Mouse (Mus musculus): ENCODE measurements around the gene Khk.
A peak's percentile ranks its signal among the peaks of the same experiment; 100 is the strongest.

Gene Khk

DNA sequence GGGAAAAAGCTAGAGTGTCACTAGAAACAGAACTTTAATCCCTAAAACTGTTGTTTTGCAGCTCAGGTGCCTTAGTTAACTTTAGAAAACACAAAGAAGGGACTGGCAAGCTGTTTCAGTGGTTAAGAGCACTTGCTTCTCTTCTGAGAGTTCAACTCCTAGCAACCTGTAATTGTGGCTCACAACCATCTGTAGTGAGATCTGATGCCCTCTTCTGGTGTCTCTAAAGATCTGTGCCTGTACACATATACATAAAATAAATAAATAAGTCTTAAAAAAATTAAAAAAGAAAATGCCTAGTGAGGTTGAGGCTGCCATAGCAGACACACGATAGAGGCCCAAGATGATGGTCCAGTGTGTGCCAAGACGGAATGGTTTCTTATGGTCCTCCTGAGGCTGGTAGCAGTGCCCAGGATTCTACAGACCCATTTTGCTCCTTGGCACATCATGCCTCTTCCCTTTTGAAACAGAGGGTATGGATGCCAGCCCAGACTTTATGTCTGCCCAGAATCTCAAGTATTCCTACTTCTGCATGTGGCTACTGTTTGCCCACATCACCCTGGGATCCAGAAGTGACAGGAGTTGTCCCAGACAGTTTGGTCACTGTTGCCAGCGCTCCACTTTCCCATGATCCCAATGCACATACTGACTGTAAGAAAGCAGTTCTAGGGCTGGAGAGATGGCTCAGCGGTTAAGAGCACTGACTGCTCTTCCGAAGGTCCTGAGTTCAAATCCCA is 13.7 kb downstream of the Khk start:
- peak in 1 of 2 experiments; percentile 9 for DNase-seq (ENCODE audit: low spot score in 2 of 2)

DNA sequence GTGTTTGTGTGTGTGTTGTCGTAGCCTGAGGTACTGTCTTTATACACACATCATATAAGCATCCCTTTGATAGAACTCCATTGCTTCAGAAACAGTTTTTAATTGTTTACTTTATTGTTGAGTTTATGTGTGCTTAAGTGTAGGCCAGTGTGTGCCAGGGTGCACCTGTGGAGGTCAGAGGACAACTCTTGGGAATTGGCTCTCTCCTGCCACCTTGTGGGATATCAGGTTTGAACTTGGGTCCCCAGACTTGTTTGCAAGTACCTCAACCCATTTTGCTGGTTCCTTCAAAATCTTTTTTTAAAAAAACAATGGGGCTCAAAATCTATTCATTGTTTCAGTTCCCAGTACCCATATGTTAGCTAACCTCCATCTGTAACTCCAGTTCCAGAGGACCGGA is 21.8 kb downstream of the Khk start:
- no peak for DNase-seq (ENCODE audit: low spot score in 2 of 2)

DNA sequence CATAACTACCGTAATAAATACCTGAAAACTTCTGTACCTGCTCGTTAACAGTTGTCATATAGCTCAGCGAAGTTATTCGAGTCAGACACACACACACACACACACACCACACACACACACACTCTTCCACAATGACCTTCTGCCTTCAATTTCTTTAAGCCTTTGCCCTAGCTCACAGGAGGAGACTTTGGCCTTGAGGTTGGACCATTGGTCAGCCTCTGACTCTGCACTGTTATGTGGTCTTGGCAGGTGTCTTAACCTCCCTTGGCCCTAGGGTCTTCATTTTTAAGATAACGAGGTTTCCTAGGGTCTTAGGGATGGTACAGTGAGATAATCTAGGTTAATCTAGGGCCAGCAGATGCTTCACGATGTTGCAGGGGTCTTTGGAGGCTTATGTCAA is 23.1 kb downstream of the Khk start:
- DNase-seq (ENCODE audit: low spot score in 2 of 2): no peak

DNA sequence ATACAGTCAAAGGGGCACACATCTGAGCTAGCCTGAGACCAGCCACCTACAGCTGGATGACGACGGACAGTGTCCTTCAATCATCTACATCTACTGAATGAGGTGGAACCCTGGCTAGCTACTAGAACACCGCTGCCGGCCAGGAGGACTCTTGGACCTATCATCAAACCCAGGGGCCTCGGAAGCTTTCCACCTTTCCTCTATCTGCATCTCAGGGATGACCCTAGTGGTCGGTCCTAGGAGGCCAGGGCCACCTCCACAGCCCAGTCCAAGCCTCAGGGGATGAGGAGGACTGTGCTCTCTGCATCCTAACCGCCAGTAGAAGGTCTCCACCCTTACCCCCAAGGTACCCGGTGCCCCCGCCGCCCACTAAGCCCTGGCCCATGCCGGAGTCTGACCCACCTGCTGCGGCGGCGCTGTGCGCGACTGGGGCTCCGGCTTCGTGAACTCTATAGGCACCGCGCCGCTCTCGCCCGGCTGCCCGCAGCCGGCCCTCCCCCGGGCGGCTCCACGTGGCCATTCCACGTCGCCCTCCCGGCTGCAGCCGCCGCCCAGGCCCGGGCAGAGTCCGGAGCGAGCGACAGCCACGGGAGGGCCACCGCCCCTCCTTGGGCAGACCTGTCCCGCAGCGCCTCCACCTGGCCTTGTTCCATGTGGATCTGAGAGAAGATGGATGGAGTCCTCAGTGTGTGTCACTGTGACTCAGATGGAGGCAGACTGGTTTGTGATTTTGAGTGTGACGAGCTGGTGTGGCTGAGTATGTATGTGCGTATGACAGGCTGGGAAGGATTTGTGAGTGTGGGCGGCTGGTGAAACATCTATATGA is 23.9 kb downstream of the Khk start, which contains the start of gene Cgref1:
Gene Cgref1 (minus strand): TSS at position 636 of the 826 bp plus-strand sequence.
- peak; percentile 66 to 68 for DNase-seq (ENCODE audit: low spot score in 2 of 2)

DNA sequence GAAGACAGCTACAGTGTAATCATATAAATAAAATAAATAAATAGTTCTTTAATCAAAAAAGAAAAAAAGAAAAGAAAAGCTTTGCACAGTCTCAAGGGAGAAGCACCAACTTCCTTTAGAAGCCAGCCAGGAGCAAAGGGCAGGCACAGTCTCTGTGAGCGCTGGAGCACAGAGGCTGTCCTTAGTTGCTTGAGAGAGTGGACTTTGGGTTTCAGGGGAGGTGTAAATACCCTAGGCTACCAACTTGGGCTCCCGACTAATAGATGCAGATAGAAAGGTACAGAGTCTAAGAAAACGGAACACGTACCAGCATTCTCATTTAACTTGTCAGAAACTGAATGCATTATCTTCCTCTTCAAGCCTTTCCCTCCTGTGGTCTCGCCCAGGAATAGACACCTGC is 27.4 kb downstream of the Khk start:
- DNase-seq (ENCODE audit: low spot score in 2 of 2): no peak

DNA sequence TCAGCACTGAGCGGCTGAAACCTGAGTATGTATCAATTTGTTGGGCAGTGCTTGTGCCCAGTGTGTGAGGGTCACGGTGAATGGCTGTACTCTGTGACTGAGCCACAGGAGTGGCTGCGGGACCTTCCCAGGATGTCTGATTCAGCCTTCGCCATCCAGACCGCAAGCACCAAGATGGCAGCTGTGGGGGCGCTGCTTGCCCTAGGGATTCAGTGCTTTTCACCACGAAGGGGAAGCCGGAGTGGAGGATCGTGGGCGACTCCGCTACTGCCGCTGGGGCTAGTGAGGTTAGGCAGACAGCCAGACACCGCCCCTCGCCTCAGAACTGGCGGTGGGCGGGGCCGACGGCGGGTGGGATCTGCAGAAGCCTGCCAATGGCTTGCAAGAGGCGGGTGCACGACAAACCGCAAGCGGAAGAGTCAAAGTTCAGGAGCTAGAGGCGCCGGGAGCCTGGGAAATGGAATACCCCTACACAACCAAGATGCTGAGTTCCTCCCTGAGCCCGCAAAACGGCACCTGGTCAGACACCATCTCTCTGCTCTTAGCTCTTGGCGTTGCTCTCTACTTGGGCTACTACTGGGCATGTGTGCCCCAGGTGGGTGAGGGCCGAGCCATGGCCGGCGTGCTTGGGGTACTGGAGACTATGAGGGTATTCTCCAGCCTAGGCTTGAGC is 28.6 kb downstream of the Khk start:
- peak; percentile 91 to 95 for DNase-seq (ENCODE audit: low spot score in 2 of 2)

DNA sequence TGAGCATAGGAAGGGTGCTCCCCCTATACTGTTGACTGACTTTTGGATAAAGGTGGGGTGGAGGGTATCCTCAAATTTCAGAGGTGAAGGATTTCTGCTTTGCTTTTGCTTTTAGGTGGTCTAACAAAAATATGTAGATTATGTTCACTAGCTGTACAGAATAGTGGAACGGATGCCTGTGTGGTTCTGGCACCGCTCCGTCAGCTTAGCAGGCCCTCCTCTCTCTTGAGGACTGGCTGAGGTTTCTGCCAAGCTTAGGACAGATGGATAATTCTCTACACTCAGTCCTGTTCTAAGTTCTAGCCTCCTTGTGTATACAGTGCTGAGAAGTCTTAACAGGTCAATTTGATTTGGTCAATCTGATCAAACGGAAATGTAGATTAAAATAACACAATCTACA is 29.2 kb downstream of the Khk start:
- DNase-seq (ENCODE audit: low spot score in 2 of 2): no peak

DNA sequence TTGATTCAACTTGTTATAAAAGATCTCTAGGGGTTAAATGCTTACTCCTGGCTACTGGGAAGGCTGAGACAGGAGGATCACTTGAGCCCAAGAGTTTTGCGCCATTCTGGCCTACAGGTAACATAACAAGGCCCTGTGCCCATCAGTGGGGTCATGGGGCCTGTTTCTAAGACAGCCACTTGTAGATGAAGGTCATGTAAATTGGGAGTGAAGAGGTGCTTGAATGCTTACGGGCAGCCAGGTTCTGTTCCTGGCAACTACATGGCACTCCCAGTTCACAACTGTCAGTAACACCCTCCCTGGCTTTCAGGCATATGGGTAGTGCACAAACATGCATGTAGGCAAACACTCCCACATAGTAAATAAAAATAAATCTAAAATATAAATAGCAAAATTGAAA is 29.7 kb downstream of the Khk start:
- DNase-seq (ENCODE audit: low spot score in 2 of 2): peak in 1 of 2 experiments; percentile 13

DNA sequence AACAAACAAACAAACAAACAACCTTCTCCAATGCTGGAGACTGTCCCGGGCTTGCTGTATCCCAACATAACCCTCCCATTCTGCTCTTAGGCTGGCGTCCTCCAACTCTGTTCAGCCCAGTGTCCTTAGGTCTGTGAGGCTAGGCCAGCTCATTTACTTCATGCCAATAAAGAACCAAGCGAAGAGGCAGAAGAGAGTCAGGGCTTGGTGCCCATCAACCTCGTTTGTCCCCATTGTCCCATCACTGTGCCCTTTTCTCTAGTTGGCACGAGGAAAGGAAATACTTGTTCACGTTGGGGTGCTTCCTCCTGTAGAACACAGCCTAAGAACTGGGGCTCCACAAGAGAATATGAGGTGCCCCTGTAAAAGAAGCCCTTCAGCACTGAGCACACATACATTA is 30.5 kb downstream of the Khk start:
- peak in 1 of 2 experiments; percentile 19 for DNase-seq (ENCODE audit: low spot score in 2 of 2)

DNA sequence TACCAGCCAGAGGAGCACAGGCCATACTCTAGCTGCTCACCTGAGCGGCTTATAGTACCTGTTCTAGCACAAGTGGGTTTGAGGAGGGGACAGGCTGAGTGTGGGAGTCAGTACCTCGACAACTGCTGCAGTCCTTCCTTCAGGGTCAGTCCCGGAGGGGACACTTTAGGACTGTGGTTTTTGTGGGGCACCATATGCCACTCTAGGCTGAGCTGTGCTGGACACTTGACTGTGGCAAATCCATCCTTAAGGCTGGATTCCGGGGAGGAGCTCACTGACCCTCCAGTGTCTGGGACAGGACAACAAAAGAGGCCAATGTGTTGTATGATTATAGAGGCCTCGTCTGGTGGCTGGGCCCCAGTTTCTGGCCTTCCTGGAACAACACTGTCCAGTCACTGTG is 31.3 kb downstream of the Khk start:
- DNase-seq (ENCODE audit: low spot score in 2 of 2): no peak

DNA sequence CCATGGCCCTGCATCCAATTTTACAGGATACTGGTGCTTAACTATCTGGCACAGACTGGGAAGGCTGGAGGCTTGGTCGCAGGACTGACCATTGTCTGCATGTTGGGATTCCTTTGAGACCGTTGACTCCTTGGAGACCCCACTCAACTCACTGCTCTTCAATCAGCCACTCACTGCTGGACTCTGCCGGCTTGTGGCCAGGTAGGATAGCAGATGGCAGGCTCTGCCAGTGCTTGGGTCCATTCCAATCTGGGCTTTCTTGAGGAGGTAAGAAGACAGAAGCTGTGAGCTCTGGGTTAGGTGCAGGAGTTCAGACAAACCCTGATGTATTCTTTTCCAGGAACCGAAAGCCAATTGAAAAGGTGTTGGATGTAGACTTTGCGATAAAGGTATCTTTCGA is 32.8 kb downstream of the Khk start:
- DNase-seq (ENCODE audit: low spot score in 2 of 2): no peak

DNA sequence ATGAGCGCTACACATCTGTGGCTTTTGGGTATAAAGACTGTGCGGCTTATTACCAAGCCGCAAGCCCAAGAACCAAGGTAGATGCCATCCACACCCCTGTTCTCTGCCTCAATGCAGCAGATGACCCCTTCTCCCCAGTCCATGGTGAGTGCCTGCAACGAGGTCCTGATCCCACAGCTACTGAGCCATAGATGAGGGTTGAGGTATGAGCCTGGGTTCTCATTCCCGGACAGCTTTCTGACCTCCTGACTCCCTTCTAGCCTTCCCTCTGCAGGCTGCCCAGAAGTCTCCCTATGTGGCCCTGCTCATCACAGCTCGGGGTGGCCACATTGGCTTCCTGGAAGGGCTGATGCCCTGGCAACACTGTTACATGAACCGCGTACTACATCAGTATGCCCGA is 33.3 kb downstream of the Khk start:
- no peak for DNase-seq (ENCODE audit: low spot score in 2 of 2)

DNA sequence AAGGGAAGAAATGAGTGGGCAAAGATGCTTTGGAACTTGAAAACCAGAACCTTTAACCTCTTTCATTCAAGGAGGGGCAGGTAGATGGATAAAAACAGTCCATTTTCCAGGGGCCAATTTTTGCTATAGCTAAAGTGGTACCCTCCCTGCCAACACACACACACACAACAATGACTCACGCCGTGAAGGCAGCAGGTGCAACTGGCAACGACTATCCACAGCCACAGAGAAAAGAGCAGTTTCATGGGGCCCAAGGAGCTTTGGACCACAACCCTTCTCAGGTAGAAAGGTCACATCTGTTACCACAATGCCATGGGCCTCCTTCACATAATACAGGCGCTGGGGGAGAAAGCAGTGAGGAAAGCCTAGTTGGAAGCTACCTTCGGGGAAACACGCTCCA is 34.5 kb downstream of the Khk start:
- DNase-seq (ENCODE audit: low spot score in 2 of 2): no peak

DNA sequence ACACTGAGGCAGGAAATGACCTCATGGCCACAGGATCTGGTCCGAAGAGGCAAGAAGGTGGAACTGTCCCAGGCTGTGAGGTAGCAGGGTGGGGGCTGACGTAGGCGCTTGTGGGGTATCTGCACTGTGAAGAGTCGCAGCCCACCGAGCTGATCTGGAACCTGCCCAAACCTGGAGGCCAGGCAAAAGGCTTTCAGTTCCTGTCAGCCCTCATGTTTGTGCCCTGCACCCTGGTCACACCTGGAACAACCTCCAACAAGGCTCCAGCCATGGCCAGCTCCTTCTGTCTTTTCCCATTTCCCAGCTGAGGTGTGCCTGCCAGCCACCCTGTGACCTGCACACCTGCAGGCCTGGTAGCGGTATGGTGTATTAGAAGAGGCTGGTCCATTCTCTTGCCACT is 36.7 kb downstream of the Khk start:
- DNase-seq (ENCODE audit: low spot score in 2 of 2): no peak

DNA sequence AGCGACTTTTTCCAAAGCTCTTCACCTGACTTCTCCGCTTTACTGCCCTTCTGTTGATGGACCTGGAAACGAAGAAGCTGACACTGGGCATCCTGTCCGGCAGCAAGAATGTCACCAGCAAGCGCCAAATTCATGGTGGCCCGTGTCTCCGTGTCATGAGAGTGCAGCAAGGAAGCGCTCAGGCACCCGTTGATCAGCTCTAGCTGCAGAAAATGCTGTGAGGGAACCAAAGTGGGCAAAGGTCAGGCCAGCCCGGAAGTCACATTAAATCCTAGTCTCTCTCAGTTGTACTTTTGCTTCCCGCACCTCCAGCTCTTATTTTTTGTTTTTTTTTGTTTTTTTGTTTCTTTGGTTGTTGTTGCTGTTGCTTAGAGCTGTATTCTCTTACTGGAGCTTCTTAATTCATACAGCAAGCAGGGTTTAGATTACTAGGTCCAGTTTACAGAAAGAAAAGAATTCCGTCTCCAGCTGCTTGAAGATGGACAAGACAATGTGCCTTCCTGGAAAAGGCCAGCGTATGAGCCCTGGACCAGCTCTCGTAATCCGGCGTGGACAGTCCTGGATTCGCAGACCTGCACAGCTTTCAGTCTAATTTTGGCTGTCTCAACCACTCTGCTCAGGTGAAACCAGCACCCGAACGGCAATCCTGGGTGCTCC is 38.1 kb downstream of the Khk start:
- no peak for DNase-seq (ENCODE audit: low spot score in 2 of 2)

DNA sequence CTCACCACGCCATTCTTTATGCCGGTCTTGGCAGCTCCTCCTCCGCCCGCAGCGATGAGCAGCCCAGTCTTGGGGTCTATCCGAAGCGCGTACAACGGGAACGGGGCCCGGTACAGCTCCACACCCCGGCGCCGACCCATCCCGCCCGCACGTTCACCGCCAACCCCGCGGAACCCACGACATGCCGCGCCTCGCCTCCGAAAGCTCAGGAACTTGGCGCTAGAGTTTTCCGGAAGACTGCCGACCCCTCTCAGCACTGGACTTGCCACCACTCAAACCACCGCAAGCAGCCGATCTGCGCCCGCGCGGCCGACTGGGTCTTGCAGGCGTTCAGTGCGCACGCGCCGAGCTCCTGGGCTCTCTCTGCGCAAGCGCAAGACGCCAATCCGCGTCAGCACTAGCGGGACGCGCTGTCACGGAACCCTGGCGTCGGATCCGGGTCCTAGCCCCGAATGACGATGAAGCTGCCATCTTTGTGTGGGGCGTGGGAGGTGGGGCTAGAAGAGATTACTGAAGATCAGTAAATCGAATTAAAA is 38.8 kb downstream of the Khk start, which contains the start of gene Preb:
Gene Preb (minus strand): TSS at position 396 of the 536 bp plus-strand sequence.
- peak; percentile 96 to 99 for DNase-seq (ENCODE audit: low spot score in 2 of 2)

DNA sequence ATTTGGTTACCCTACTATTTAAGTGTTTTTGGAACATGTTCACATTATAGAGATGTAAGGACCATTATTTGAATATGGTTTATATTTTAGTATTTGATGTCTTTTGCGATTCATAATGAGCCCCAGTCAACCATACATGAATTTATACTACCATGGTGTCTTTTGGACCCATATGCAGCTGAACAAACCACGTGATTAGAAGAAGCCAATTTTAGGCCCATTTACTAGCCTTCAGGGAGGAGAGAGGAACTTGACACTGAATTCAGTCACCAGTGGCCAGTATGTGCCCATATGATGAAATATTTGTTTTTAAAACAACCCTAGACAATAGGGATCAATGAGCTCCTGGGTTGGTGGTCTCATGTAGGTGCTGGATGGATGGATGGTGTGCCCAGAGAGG is 39.6 kb downstream of the Khk start:
- no peak for DNase-seq (ENCODE audit: low spot score in 2 of 2)

DNA sequence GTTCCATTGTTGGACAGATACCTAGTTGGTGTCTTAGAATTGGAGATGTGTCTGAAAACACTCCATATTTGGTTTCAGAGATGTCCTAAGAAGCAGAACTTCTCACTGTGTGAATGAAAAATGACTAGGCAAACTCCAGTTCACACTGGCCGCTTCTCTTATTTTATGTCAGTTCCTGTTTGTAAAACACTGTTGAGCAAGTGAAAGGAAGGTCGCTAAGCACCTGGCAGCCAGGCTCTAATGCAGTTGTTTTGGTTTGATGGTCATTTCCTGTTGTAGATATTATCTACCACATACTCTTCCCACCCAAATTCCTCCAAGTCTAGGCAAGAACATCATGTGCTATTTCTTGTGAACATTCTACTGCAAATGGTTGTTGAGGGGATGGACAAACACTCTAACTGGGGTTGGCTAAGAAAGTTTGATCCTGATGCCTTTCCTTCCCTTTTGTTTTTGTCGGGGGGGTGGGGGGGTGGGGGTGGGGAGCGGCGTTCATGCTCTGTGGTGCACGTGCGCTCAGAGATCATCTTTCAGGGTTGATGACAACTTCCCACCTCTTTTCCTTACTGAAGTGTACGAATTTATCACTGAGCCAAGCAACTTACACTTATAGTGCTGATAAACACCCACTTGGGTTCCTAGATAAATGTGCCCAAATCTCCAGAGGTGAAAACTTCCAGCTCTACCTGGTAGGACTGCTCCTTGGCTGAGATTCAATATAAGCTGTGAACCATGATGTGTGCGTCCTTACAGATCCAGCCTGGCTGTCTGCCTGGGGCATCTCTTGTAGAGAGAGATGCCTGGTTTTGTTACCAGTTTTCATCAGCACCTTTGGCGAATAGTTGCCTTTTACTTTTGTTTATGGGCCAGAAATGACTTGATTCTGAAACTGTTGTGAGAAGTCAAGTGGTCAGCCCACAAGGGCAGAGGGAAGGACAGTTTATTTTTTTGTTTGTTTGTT is 40.6 kb downstream of the Khk start:
- DNase-seq (ENCODE audit: low spot score in 2 of 2): no peak

DNA sequence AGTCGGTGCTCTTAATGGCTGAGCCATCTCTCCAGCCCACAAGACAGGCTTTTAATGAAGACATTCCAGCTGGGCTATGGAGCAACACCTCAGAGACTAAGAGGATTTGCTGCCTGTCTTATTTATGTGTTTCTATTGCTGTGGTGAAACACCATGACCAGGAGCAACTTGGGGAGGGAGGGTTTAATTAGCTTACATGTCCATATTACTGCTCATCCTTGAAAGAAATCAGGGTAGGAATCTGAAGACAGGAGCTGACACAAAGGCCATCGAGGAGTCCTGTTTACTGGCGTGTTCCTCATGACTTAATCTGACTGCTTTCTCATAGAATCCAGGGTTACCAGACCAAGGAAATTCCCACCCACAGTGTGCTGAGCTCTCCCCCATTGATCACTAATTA is 42.7 kb downstream of the Khk start:
- no peak for DNase-seq (ENCODE audit: low spot score in 2 of 2)

DNA sequence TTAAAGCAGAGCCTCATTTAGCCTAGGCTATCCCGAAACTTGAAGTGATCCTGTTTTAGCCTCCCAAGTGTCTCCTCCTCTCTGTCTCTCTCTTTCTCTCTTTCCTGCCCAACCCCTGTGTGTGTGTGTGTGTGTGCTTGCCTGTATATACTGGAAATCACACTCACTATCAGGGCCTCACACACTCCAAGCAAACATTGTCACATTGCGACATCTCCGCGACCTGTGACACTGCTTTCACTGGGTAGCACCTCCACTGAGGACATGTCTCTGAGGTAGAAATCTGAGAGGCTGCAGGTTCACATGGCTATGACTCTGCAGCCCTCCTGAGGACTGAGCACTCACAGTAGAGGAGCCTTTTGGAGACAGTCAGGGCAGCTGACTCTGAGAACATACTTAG is 45.0 kb downstream of the Khk start:
- no peak for DNase-seq (ENCODE audit: low spot score in 2 of 2)

DNA sequence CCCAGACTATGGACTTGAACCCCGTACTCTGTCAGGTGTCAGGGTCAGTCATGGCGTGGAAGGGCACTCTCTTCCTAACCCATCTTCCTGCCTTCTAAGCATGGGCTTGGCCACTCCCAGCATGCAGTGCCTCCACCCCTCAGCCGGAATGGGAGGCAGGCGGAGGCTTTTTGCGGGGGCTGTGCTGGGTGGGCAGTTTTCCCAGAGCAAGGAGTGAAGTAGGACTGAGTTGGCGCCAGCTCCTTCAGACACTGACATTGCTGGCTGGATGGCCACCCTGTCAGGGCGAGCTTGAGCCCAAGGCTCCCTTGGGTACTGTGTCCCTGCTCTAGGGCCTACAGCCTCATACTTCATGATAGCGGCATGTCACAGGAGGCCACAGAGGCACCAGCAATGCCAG is 47.2 kb downstream of the Khk start, which contains the start of gene Tcf23:
Gene Tcf23 (plus strand): TSS at position 247 of the 400 bp plus-strand sequence.
- DNase-seq (ENCODE audit: low spot score in 2 of 2): no peak
